Mouse (Mus musculus) layer of hippocampus, postnatal 25 days (tissue): ENCODE results near the gene Zbtb44. TPM values are rescaled to one million over a fixed set of nuclear protein-coding genes. Genes with fewer than 3 reads are reported as not detected.
A peak's percentile ranks its signal among the peaks of the same experiment; 100 is the strongest.
"Not testable (repeated sequence)": the region's sequence is repeated elsewhere in the genome, so short reads cannot be mapped to it uniquely, and the experiment has no call there.

Experiments used
- DNase-seq, 2 experiments: peaks; one replicate each; pipeline ENCODE4 v3.0.0; 2022; ENCODE audit warnings: mixed read lengths in 2 of 2, low spot score in 1 of 2; ENCODE audit errors: extremely low spot score in 1 of 2
- total RNA-seq, 2 experiments: library from RNA; stranded (reverse); gene quantifications; 2 replicates each; pipeline ENCODE4 v1.2.3; 2021

Gene Zbtb44
- total RNA-seq = 10 to 100 TPM; 39.5 to 39.6 TPM

DNA sequence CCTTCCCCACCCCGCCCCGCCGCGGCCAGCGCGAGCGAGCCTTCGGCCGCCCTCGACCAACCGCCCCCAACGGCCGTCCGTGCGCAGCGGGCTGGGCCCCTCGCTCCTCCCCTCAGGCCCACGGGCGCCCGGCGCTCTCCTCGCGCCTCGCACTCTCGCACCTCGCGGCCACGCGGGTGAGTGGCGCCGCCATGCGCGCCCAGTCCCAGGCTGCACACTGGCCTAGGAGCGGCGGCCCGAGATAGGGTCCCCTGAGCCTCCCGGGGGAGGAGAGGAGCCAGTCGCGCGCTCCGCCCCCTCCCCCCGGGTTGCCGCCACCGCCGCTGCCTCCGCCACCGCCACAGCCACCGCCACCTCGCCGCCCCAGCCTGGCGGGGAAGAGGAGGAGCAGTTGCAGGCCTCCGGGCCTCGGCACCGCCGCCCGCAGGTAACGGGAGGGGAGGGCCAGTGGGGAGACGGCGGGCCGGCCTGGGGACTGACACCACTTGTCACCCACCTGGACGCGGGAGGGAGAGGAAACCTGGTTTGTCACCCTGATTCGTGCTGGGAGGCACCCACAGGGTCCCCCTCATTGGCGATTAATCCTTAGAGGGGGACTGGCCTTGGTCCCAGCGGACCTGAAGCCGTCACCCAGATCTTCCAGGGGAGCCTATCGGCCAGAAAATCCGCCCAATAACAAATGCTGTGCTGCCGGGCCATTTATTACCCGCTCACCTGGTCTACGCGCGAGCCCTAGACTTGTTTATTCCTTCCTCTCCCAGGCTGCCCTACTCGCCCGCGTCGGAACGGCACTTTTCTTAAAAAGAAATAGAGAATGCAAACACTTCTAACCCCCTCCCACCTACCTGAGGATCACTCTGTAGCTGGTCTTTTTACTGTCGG is at the start of gene Zbtb44:
Gene Zbtb44, plus strand, starts transcription at position 113 of the 882 bp plus-strand sequence.
- peak in 1 of 2 experiments; percentile 48 for DNase-seq

DNA sequence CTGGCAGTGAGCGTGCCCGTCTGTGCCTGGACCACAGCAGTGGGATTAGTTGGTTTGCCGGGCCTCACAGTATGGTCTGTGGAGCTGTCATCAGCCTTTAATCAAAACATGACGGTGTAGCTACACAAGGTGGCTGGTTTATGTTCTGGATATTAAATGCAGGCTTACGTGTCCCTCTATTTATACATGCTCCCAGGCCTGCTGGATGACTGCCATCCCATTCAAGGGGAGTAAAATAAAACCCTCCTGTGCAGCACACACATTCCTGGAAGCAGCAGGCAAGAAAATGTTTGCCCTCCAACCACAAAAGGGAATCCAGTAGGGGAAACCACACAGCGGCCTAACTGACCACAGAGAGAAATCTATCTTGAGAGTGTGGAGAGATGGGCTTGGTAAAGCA is 44.7 kb upstream of the Zbtb44 start:
- DNase-seq = no peak

DNA sequence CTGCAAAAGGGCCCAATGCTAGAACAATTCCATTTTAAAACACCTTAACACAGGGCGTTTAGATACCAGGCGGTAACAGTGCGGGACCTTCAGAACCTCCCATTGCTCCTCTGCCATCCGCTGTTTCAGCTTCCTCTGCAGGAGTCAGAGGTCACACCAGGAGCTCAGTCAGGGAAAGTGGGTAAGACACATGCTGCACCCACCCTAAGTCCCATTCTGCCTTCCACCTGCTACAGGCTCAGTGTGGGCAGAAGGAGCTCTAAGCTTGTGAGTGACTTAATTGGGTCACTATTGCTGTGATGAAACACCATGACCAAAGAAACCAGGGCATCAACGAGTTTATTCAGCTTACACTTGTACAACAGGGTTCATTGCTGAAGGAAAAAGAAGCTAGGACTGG is 37.3 kb upstream of the Zbtb44 start:
- no peak for DNase-seq

DNA sequence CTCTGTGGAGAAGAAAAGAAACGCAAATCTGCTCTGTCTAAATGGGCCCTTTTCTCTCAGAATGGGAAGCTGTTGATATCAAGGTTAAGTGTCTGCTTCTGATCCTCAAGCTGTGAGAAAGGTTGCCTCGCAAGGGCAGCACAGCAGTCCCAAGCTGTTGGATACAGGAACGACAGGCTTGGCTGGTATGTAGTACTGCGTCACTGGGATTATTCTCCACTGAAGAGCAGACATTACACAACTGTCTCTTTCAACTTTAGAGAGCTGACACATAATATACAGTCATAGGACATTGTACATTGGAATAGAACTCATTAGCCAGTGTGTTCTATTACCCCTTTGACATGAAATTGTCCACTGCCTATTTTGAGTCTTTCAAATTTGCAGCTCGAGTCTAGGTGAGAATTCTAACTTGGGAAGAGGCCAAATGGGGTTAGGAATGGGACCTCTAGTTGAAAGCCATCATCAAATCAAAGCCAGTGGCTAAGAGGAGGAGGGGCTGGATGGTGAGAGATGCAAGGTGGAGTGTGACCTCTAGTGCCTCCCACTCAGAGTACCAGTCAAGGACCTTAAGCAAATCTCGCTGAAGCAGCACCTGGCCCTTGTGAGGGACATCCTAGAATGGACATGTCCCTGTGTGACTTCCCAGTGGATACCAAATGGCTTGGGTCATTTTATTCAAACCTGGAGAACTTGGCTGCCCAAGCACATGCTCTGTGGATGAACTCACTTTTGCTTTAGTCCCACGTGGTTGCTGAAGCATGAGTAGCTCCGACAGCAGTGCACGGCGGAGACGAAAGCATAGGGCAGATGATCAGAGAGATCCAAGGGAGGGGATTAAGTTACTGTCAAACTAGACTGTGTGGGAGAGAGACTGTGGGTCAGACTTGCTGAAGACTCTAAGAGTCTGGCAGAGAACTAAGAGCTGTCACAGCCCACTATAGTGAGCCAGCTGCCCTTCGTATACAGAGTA is 33.6 kb upstream of the Zbtb44 start:
- no peak for DNase-seq

DNA sequence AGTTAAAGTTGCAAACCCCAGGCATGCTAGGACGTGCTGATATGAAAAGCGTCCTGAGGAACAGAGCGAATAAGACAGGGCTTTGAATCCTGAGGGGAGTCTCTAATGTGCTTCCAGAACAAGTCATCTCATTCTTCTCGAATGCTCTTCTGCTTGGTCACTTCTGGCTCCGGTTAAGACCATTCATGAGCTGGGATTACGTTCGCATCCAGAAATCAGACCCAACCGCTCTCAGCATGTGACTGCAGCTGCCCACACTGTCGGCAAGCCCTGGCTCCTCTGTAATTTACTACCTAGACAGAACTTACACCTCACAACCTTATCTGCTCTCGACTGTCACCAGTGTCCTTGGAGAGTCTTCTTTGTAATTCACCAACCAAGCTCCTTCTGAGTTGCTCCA is 29.8 kb upstream of the Zbtb44 start:
- no peak for DNase-seq

DNA sequence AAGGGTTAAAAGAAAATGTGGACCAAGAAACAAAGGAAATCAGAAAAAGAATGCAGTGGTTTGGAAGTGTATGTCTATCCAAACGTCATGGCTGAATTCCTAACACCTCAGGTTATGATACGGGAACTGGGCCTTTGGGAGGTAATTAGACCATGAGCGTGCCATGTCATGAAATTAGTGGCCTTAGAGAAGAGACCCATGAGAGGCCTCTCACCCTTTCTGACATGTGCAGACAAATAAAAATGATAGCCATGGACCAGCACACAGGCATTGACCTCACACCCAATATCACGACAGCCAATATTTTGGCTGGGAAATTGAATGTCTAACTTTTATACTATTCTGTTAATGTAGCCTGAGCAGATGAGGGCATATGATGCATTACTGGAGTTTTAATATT is 27.9 kb upstream of the Zbtb44 start:
- DNase-seq = no peak

DNA sequence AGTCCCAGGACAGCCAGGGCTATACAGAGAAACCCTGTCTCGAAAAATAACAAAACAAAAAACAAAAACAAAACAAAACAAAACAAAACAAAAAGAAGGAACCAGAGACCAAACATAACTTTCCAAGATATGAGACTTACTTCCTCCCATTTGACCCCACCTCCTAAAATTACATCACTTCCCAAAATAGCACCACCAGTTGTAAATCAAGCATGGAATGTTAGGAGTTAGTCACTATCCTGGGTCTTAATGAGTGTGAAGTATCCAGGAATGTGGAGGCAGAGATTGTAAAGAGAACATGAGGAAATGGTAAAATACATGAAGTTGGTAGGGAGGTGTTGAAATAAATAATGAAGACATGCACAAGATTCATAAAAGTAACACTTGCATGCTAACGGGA is 21.1 kb upstream of the Zbtb44 start:
- no peak for DNase-seq

DNA sequence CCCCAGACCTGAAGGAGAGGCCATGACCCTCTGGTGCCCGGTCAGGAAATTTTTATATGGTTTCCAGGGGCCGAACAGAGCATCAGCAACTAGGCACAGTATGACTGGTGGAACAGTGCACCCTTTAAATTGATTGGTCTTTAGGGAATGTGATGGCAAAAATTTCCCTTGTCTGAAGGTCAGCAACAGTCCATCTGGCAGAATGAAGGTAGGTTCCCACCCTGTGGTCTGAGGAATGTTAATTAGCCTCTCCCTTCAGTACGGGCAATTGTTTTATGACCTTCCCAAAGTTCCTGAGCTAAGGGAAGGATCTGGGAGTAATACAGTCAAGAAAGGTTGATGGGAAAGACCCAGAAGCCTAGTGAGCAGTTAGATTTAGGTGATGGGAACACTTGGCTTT is 20.4 kb upstream of the Zbtb44 start:
- no peak for DNase-seq

DNA sequence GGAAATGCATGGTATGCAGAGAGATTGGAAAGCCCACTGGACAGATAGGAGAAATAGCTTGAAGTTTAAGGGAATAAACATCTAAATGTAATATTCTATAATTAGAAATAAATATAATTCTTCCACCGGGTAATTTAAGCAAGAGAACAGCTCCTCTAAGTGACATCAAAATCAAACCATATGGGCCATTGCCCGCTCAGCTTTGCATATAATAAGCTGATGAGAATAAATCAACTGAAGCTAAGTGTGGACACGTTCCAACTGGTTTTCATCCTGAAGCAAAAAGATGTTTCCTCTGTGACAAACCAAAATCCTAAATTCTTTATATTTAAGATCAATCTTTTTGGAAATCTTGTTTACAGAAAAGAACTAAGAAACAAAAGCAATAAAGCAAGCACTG is 19.7 kb upstream of the Zbtb44 start:
- no peak for DNase-seq

DNA sequence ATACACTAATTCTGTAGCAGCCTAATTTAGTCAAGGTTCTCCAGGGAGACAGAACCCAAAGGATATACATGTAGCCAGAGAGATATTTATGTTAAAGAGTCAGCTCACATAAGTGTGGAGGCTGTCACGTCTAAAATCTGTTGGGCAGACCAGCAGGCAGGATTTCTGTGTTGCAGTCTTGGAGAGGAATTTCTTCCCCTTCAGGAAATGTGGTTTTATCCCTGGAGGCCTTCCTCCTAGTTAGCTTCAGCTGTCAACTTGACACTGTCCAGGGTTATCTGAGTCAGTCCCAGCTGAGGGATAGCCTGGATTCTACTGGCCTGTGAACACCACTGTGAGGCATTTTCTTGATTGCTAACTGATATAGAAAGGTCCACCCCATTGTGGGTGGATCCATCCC is 18.9 kb upstream of the Zbtb44 start:
- DNase-seq = no peak

DNA sequence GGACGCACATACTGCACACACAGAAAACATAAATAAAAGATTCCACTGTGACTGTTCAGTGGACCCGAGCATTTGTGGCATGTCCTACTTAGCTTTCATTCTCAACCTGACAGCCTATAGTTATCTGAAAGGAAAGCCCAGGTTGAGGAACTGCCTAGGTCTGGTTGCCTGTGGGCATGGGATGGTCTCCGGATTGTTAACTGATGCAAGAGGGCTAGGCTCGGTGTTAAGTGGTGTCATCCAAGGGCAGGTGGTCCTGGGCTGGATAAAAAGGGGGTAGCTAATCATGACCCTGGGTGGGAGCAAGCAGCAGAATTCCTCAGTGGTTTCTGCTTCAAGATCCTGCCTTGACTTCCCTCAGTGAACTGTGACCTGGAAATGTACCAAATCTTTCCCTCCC is 17.8 kb upstream of the Zbtb44 start:
- DNase-seq = no peak

DNA sequence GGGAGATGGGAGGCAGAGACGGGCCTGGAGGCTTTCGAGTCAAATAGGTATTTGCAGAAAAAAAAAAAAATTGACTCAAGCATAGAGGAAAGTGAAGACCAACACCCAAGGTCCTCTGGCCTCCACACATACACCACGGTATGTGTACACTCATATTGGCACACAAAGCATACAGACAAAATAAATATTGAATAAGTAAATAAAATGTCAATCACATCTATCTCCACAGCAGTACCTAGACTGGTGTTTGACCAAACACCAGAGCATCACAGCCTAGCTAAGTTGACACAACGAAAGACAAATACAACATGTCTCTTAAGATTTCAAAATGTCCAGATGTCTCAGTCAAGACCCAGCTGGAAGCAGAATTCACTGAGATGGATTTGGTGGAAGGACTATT is 17.0 kb upstream of the Zbtb44 start:
- DNase-seq = no peak

DNA sequence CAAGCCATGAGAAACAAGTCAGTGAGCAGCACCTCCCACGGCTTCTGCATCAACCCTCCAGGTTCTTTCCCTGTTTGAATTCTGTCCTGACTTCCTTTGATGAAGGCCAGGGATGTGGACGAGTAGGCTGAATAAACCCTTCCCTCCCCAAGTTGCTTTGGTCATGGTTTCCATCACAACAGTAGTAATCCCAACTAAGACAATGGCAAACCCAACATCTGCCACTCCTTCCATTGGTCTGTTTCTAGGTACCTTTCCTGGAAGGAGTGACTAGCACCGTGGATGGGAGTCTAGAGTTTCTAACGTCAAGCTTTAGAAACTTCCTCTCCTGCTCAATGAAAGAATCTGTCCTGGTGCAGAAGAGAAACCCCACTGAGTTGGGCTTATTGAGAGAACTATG is 12.8 kb upstream of the Zbtb44 start:
- no peak for DNase-seq

DNA sequence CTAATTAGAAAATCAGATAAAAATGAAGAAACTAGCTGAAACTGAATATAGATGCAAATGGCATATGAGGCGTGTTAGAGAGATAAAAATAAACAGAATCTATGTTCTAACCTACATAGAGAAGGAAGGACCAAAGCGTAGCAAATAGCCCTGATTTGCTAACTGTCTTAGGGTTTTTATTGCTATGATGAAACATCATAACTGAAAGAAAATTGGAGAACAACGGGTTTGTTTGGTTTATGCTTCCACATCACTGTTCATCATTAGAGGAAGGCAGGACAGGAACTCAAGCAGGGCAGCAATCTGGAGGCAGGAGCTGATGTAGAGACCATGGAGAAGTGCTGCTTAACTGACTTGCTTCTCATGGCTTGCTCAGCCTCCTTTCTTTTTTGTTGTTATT is 12.3 kb upstream of the Zbtb44 start:
- no peak for DNase-seq

DNA sequence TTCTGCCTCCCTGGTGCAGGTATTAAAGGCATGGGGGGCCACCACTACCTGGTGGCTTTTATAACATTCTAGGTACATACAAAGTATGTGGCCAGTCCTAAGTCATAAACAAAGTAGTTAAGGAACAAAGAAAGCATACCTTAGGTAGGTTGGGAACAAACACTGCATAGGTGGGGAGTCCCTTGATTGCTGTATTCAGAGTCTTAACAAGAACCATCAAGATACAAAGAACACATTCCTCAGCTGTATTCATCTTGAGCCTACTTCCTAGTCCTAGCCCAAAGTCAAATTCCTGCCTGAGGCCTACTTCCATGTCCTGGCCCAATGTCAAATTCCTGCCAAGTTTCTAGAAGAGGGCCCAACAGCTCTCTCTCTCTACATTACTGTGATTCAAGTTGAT is 11.7 kb upstream of the Zbtb44 start:
- no peak for DNase-seq

DNA sequence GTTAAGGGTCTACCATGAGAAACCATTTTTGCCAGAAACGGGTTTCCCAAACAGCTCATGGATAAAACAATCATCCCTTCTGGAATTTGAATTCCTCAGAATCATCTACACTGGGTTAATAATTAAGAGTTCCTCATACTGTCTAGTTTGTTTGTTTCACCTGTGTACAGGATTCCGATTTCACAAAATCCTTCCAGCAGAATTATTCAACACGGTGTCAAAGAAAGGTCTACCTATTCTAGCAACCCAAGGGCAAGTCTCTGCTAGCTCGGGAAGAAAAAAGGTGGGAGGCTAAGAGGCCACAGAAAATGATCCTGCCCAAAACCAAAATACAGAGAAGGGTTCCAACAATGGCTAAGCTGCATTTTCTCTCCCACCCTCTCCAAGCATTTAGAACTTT is 2.2 kb upstream of the Zbtb44 start:
- DNase-seq = no peak

DNA sequence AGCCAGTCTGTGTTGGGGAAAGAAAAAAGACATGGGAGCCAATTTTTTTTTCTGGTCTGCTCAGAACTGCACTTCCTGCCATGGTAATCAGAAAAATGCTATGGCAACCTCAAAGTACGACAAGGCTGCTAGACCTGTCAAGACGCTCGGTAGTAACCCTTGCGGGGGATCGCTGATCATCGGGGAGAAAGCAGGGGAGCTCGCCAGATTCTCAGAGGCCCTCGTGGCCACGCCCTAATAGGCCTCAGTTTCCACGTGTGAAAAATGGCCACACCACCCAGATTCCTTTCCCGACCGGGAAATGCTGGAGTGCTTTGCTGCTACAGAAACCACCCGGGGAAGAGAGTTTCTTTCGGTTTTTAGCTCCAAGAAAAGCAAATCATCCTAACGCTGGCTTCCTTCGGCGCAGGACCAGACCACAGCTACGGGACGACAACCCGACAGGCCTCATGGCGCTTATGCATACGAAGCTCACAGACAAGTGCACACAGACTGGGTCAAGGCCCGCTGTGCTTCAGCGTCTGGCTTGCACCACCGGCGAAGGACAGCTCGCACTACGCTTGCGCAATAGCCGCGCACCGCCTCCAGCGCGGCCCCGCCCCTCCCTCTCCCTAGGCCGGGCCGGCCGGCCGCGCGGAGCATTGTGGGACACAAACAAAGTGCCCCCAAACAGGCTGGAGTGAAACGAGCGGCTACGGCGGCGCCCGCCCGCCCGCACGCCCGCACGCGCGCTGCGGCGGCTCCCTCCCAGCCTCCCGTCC is 513 bp upstream of the Zbtb44 start:
- DNase-seq = peak; percentile 91 to 92

DNA sequence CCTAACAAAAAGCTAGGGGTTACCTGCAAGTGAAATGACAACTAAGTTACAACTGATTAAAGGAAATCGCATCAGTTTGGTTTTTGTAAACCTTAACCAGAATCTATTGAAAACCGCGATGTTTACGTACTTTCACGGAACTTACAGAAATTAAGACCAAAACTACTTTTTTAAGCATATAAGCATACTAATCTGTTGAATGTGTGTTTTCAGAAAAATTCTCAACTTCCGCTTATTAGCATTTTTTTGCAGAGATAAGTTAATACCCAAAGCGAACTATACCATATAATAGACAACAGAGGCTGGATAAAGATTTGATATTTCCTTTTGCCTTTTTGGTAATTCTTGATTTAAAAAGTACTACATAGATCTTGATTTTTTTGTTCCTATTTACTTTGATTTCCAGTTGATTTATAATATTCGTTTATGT is 985 bp downstream of the Zbtb44 start:
- DNase-seq = no peak

DNA sequence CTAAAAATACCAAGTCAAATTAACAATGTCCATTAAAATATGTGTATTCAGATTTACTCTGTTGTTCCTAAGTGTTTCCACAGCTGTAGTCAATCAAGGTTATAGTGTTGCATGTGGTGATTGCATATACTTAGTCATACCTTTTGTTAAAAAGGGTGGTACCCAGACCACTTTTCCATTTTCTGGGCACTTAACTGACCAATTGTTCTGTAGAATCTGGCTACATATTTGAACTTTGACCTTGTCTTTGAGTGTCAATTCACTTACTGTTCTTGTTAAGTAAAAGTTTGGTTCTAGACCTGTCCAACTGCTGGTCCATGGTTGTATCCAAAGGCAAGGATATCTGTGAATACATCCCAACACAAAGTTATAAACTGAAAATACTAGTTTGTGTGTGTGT is 2.1 kb downstream of the Zbtb44 start:
- no peak for DNase-seq

DNA sequence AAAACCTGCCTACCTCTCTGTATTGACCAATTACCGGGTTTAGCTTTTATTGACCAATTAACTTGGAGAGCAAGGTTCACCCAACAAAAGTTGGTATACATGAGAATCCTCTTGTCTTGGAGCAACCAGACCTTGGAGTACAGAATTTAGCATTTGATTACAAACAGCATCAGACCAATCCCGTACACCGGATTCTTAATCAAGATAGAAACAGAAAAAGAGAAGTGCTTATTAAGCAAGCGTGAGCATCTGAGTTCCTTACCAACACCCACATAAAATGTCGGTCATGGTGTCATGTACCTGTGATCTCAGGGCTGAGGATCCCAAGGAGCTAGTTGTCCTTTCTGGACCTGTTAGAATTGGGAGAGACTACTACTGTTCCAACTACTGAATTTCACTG is 19.8 kb downstream of the Zbtb44 start:
- no peak for DNase-seq

DNA sequence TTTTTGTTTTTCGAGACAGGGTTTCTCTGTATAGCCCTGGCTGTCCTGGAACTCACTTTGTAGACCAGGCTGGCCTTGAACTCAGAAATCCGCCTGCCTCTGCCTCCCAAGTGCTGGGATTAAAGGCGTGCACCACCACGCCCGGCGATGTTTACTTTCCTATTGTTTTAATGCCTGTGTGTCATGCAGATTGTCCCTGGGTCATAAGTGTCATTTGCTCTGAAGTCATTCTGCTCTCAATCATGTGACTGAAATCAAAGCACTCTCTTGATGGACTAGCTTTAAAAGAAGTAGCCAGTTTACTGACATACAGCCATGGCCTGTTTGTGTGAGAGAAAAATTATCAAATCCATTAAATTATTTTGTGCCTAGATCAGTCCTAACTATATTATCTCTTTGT is 21.1 kb downstream of the Zbtb44 start:
- DNase-seq = not testable (repeated sequence)
